Mouse (Mus musculus) mature B cell (primary cell): ENCODE measurements at regions not wholly inside any gene's neighbourhood (a gene's known extent, or its start where the extent isn't known, plus 50 kb on each side); places are given as distances from the start of the nearest gene placed in this dataset.

Source experiments
- in situ Hi-C: fragments of 300-500 bp; cut with MboI; formaldehyde crosslinking; loops from 2 replicates; pipeline ENCODE4 v1.14.3; 2019

GRCm38 (mm10) chr12:71429561-71430200 is 120.0 kb downstream of the Dact1 start:
- in situ Hi-C loops, result no loop called here

- in situ Hi-C loops, result no loop called here
Observed at GRCm38 (mm10) chr12:71430331-71430730, 120.6 kb downstream of the Dact1 start.

- in situ Hi-C loops, result no loop called here
Observed at GRCm38 (mm10) chr12:71431116-71431515, 121.4 kb downstream of the Dact1 start.

DNA sequence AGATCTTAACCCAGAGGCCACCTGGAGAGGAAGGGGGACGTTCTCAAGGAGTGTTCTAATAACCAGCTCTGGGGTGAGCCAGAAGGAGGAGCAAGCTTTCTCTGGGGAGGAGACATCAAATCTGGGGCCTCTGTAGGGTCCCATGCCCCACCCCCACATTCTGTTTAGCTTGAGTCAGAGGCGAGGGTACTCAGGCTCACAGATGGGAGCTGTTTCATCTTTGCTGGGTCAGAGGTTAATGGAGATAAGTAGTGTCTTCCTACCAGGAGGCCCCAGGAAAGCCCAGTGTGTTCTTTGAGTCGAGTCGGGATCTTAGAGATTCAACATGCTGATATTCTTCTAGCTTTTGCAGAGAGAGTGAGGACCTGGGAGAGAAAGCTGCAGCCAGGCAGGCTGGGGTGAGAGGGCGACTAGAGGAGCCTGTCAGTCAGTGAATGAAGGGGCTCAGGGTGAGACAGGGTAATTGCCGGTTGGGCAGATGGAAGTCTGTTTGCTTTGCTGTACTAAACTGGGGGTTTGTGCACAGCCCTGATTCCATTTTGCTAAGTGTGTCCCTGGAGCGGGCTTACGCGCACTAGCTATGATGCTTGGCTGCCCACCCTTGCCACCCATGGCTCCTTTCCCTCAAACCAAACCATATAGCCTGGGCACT is 124.0 kb downstream of the Dact1 start:
- in situ Hi-C loops, result no loop called here

DNA sequence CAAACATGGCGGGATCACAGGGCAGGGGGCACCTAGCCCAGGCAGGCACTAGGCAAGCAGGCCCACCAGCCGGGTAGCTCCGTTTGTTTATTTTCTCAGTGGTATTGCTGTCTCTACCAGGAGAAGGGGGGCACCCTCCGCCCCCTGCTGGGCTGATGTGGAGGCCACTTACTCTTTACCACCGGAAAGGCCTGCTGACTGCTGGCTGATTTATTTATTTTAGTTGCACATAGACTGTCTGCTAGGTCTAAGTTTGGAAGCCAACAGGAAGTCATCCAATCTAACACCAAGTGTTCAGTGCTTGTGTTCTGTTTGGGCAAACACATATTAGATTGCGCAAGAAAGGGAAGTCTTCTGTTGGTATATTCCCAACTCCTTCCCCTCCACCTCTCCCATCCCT is 128.6 kb downstream of the Dact1 start:
- in situ Hi-C loops, result no loop called here

- in situ Hi-C loops, result no loop called here
Observed at GRCm38 (mm10) chr12:71440863-71441262, 131.2 kb downstream of the Dact1 start.

GRCm38 (mm10) chr12:71441272-71441671 is 131.6 kb downstream of the Dact1 start:
- in situ Hi-C loops, result no loop called here

DNA sequence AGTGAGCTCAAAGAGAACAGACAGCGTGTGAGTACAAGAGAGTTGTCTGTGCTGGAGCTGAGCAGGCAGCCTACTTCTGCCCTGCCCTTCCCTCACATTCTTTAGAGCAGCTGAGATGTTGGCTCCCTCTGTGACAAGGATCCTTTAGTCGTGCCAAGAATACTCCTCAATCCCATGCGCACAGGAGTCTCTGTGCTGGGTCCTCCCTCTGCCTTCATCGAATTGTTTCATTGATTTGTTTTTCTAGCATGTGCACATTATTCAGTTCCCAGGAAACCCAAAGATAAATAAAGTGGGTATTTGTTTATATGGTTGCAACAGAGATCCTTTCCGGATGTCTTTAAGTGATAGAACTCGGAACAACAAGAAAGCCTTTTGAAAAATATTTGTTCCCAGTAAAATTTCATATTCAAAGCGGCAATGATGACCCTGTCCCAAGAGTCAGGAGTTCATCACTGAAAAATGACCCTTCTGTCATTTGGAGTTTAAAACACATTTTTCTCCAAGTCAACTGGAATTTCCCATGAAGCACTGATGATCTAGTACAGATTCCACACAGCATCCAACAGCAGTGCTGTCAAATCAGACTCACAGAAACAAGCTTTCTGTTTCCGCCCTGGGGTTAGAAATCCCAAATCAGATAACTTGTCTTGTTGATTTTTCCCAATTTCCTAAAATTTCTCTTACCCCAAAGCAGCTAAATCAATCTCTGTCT is 136.7 kb downstream of the Dact1 start:
- in situ Hi-C loops, result no loop called here

GRCm38 (mm10) chr12:71446892-71447268 is 137.2 kb downstream of the Dact1 start:
- in situ Hi-C loops, result no loop called here

GRCm38 (mm10) chr12:71449032-71449431 is 139.3 kb downstream of the Dact1 start:
- in situ Hi-C loops, result no loop called here

GRCm38 (mm10) chr12:71450128-71450527 is 140.4 kb downstream of the Dact1 start:
- in situ Hi-C loops, result no loop called here

DNA sequence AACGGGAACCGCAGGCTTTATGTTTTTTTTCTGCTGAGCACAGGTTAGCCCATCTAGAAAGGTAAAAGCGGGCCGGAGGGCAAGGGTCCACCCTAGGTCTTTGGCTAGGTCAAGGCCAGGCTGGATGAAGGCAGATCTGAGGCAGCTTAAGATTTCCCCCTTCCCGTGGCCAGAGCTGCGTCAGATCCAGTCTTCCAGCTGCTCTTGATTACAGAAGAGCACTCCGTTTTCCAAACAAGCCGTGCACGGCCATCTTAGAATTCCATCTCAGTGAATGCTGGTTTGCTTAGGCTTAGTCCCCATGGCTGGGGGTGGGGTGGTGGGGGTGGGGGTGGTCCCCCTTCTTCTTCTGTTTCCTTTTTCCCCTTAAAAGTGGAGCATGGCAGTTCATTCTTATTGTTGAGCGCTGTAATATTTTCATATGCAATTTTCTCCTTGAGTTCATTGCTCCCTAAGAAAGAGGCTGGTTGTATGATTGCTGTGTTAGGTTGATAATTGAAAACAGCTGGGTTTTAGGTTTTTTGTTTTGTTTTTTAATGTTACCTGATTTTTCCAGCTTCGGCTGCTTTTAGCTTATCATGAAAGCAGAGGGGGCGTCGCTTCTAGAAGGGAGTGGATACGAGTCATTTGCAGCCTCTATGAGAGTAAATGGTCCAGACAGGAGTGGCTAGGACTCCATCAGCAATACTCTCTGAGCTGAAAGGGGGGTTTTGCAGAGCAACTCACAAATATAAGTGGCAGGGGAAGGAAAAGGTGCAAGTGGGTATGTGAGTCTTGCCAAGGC is 141.2 kb downstream of the Dact1 start:
- in situ Hi-C loops, result no loop called here

- in situ Hi-C loops, result no loop called here
Observed at GRCm38 (mm10) chr12:71456900-71457299, 147.2 kb downstream of the Dact1 start.

- in situ Hi-C loops, result no loop called here
Observed at GRCm38 (mm10) chr12:71458559-71459176, 149.0 kb downstream of the Dact1 start.

DNA sequence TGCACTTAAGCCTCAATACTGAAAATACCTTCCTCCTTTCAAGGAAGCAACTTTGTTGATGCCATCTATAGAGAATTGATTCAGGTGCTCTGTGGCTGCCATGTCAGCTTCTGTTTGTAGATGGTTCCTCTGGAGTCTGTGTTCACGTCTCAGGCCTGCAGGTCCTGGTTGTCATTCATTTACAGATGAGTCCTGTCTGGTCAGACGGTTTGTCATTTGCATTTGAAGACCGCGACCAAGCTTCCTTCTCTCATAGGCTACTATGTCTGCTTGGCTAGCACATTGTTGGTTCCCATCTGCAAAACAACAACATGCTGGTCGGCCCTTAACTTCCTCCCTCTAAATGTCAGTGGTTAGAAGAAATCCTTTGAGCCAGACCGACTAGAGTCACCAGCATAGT is 151.0 kb downstream of the Dact1 start:
- in situ Hi-C loops, result no loop called here

GRCm38 (mm10) chr12:71467820-71468219 is 158.1 kb downstream of the Dact1 start:
- in situ Hi-C loops, result no loop called here

DNA sequence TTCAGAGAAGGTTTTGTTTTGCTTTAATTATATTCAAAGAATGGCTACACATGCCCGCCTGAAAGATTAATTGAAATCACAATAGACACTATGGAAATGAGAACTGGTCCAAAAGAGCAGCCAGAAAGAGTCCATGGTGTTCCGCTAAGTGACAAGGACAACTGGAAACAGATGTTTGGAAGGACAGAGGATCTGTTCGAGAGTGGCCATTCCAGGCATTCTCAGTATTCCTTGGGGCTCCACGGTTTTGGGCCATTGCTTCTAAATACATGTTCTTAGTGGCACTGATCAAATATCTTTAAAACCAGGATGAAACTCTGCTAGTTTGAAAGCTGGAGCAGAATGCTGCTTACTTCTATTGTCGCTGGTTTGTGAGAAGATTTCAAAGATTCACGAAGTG is 158.6 kb downstream of the Dact1 start:
- in situ Hi-C loops, result no loop called here

GRCm38 (mm10) chr12:71470983-71471715 is 161.5 kb downstream of the Dact1 start:
- in situ Hi-C loops, result no loop called here

DNA sequence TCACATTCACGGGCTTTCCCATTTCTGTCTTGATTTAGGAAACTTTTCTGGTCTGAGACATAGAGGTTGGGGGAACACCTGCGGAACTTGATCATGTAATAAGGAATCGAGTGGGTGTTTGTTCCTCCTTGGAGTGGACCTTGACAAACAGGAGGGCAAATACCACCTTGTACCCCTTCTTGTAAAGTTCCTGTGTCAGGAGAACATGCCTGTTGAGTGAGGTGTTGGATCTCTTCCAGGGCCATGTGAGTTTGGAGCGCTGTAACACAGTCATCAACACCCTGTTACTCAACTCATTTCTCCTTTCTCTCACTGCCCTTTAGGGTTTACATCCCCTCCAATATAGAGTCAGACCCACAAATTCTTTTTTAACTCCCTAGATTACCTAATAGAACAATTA is 162.0 kb downstream of the Dact1 start:
- in situ Hi-C loops, result no loop called here

DNA sequence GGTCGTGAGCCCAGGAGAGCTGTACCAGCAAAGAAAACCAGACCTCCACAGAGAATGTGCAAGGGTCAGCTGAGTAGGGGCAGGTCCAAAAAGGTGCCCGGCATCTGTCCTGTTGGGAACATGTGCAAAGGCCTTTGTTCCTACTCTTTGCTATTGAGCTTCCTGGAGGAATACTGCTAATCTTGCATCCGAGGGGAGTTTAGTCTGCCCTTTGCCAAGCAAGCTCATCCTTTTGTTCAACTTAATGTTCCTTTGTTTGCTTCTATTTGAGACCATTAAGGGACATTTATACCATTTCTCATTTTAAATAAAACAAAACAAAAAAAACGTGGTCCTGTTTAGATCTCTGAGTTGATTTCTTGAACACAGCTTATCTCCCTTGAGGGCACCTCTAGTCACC is 166.6 kb downstream of the Dact1 start:
- in situ Hi-C loops, result no loop called here

DNA sequence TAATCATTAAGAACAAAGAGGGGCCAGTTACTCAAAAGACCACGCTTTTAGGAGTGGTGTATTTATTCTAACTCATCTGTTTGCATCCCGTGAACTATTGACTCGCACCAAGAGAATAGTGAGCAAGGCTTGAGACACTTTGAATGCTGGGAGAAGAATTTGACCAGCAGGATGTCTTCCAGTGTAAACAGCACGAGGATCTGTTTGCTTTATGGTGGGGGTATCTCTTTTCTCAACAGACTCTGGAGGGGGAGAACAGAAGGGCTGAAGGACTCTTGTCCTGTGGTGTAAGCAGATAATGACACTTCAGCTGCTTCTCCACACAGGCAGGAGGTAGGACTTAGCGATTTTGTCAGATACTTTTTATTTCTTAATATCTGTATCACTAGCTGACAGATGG is 168.0 kb downstream of the Dact1 start:
- in situ Hi-C loops, result no loop called here
